Comparison of ENCODE assay signal across 8 mouse cellular contexts in genomic region chrX:143904689-143905088, GRCm38 (mm10). TPM values are rescaled to one million over a fixed set of nuclear protein-coding genes. Genes with fewer than 3 reads are reported as not detected.
DNase-seq lines count a peak whose midpoint lies in the region; ATAC-seq and TF ChIP-seq lines count a peak whose summit lies in the region.
"Had no signal": no experiment of that assay in that cellular context is flagged by ENCODE, and none has a peak within 500 bp of the region (broad histone marks: within the 10 kb centered on the region; RNA-seq: fewer than 3 reads in every experiment).

No protein-coding gene starts in this region.

- TF ChIP-seq EP300 in MEL (IDR thresholded peaks at IDR 0.05; ENCODE audit: low read depth in 1 of 2, low read length in 2 of 2) = no peak

- no peak overlapping the region for H3K27ac ChIP-seq in kidney, postnatal 0 days
- no peak overlapping the region for H3K27ac ChIP-seq in MEL (ENCODE audit: control insufficient read depth, low read depth, low read length)
- no peak overlapping the region for H3K27ac ChIP-seq in midbrain, embryonic 11.5 days (ENCODE audit: low read depth, low read length)

- H3K36me3 ChIP-seq in kidney, postnatal 0 days (ENCODE audit: insufficient read depth, low read length) = no peaks in the 10 kb centered on the region
- no peaks in the 10 kb centered on the region for H3K36me3 ChIP-seq in MEL (ENCODE audit: control insufficient read depth in 1 of 2, insufficient read depth in 2 of 2, low read length in 2 of 2)
- no peaks in the 10 kb centered on the region for H3K36me3 ChIP-seq in midbrain, embryonic 11.5 days (ENCODE audit: control insufficient read depth, insufficient read depth, low read length)

- no peaks in the 10 kb centered on the region for H3K4me1 ChIP-seq in kidney, postnatal 0 days (replicated peaks; ENCODE audit: insufficient read depth, low read length)
- H3K4me1 ChIP-seq in MEL (ENCODE audit: control insufficient read depth in 1 of 2, insufficient read depth in 2 of 2, low read length in 2 of 2) = no peaks in the 10 kb centered on the region
- peaks cover 12% of the 10 kb centered on the region; the same call in 1 of the 2 replicates for H3K4me1 ChIP-seq in midbrain, embryonic 11.5 days (ENCODE audit: control insufficient read depth, insufficient read depth, low read length)

- H3K9ac ChIP-seq in kidney, postnatal 0 days (ENCODE audit: low read depth, low read length) = no peak overlapping the region
- no peak overlapping the region for H3K9ac ChIP-seq in MEL (ENCODE audit: control insufficient read depth, low read depth, low read length, poor library complexity, severe bottlenecking)
- H3K9ac ChIP-seq in midbrain, embryonic 11.5 days (ENCODE audit: low read length) = no peak overlapping the region
- H3K9ac ChIP-seq: hindbrain, embryonic 14.5 days had no signal

- WGBS in kidney, postnatal 0 days = 29% methylated on average over 2 of the region's 2 CpGs
- WGBS in midbrain, embryonic 11.5 days = 35% methylated on average over 2 of the region's 2 CpGs

- no peaks in the 10 kb centered on the region for H3K9me3 ChIP-seq in kidney, postnatal 0 days (replicated peaks; ENCODE audit: low read length)
- H3K9me3 ChIP-seq in MEL (replicated peaks; ENCODE audit: insufficient read depth, low read length) = no peaks in the 10 kb centered on the region
- H3K9me3 ChIP-seq in midbrain, embryonic 11.5 days (ENCODE audit: control insufficient read depth, low read length) = no peaks in the 10 kb centered on the region

- TF ChIP-seq CTCF in kidney, postnatal 0 days (IDR thresholded peaks at IDR 0.05; ENCODE audit: low read depth) = no peak
- TF ChIP-seq CTCF in MEL (IDR thresholded peaks at IDR 0.05 in 2 of 3, conservative IDR thresholded peaks at IDR 0.05 in 1 of 3; ENCODE audit: control insufficient read depth in 1 of 3, insufficient read depth in 1 of 3, low read depth in 2 of 3, low read length in 3 of 3, poor library complexity in 1 of 3, severe bottlenecking in 1 of 3) = no peak

- DNase-seq in kidney, postnatal 0 days (ENCODE audit: low spot score) = peak; percentile 45
- DNase-seq in kidney, adult 11 months = no peak
- DNase-seq in MEL (ENCODE audit: low read depth, low spot score) (peak; percentile 44), WW6 (ENCODE audit: low read depth, low spot score) (peak; percentile 1)
- peak; percentile 62 to 69 for DNase-seq in kidney, postnatal 4 days
- no peak for DNase-seq in midbrain, embryonic 11.5 days (ENCODE audit: low spot score, missing footprints)
- DNase-seq in cerebellum, adult 8-10 months = no peak

- no peak overlapping the region for H3K4me3 ChIP-seq in kidney, postnatal 0 days (replicated peaks; ENCODE audit: low read depth, low read length)
- no peak overlapping the region for H3K4me3 ChIP-seq in MEL (ENCODE audit: control insufficient read depth in 1 of 2, insufficient read depth in 1 of 2, low read depth in 2 of 2, low read length in 2 of 2)
- no peak overlapping the region for H3K4me3 ChIP-seq in midbrain, embryonic 11.5 days (ENCODE audit: low read depth, low read length)

- no peak overlapping the region for H3K4me2 ChIP-seq in kidney, postnatal 0 days (ENCODE audit: low read length)
- no peak overlapping the region for H3K4me2 ChIP-seq in midbrain, embryonic 11.5 days
- H3K4me2 ChIP-seq: hindbrain, embryonic 14.5 days had no signal

- TF ChIP-seq POLR2A in MEL (IDR thresholded peaks at IDR 0.05; ENCODE audit: control insufficient read depth in 1 of 2, insufficient read depth in 1 of 2, low read depth in 1 of 2, low read length in 2 of 2, poor library complexity in 1 of 2) = no peak

- TF ChIP-seq RAD21 in MEL (IDR thresholded peaks at IDR 0.05; ENCODE audit: low read depth, low read length) = no peak

- H3K27me3 ChIP-seq in kidney, postnatal 0 days (ENCODE audit: insufficient read depth, low read length) = no peaks in the 10 kb centered on the region
- no peaks in the 10 kb centered on the region for H3K27me3 ChIP-seq in MEL (ENCODE audit: control insufficient read depth in 1 of 2, insufficient read depth in 2 of 2, low read length in 2 of 2)
- no peaks in the 10 kb centered on the region; the same call in 1 of the 2 replicates for H3K27me3 ChIP-seq in midbrain, embryonic 11.5 days (ENCODE audit: control insufficient read depth, insufficient read depth, low read length)

- no peak for ATAC-seq in kidney, postnatal 0 days (replicated peaks; ENCODE audit: low FRiP score, low read depth)
- ATAC-seq in midbrain, embryonic 11.5 days (ENCODE audit: low FRiP score) = no peak

- H3K79me2 ChIP-seq in MEL (ENCODE audit: control insufficient read depth, insufficient read depth, low read length, poor library complexity) = no peaks in the 10 kb centered on the region

TF ChIP-seq in MEL, 35 proteins besides CTCF, POLR2A, EP300 and RAD21:
- TF ChIP-seq NRF1 (IDR thresholded peaks at IDR 0.05; ENCODE audit: insufficient read depth, low read depth, low read length, poor library complexity, severe bottlenecking) (no peak), HCFC1 (IDR thresholded peaks at IDR 0.05; ENCODE audit: low read depth, low read length) (no peak), RCOR1 (IDR thresholded peaks at IDR 0.05; ENCODE audit: low read depth, low read length) (no peak), MAFK (IDR thresholded peaks at IDR 0.05; ENCODE audit: borderline replicate concordance, low read depth, low read length) (no peak), ZNF384 (IDR thresholded peaks at IDR 0.05; ENCODE audit: low read depth, low read length) (no peak), MEF2A (IDR thresholded peaks at IDR 0.05; ENCODE audit: extremely low read depth, insufficient replicate concordance, low read depth, low read length, poor library complexity, severe bottlenecking) (no peak), BHLHE40 (IDR thresholded peaks at IDR 0.05; ENCODE audit: borderline replicate concordance, low read depth, low read length) (no peak)

RNA-seq across cellular contexts. Expression of gene Dcx, which starts 28.4 kb away (rescaled TPM):
- 2.0 and 2.7 TPM in 2 replicates for polyA plus RNA-seq in kidney, postnatal 0 days (2015; fragmentation: Nextera tagmentation; extraction: Ambion mirVana)
- total RNA-seq in MEL (2012; rRNA removed) = not detected in 2 replicates
- polyA plus RNA-seq in MEL (2012; ENCODE audit: insufficient read depth in 1 of 2, insufficient read length in 2 of 2, low read depth in 1 of 2, low replicate concordance in 2 of 2, missing spikeins in 1 of 2) = not detected
- 95.8 and 126 TPM in 2 replicates for polyA plus RNA-seq in midbrain, embryonic 11.5 days (2014; fragmentation: Nextera tagmentation; extraction: Ambion mirVana)

Comparison
In these comparisons a context has a peak if more than half of its experiments do, and no peak if none do; other contexts are left out.
1. DNase-seq: peak in kidney, postnatal 0 days (single experiment), MEL (single experiment), WW6 (single experiment) and kidney, postnatal 4 days (2 of 2); none in kidney, adult 11 months (single experiment), midbrain, embryonic 11.5 days (single experiment) and cerebellum, adult 8-10 months (single experiment).
2. RNA of gene Dcx, which starts 28.4 kb away (polyA plus RNA-seq): 95.8 to 126 TPM in midbrain, embryonic 11.5 days; 2.0 to 2.7 TPM in kidney, postnatal 0 days and not detected in MEL; every median in the first group is over 10 times any median in the second.